Mouse (Mus musculus) myocyte (in vitro differentiated cells): ENCODE measurements around the gene Rffl.

Experiments used
- CEBPB ChIP-seq: IDR thresholded peaks from 2 replicates; pipeline ENCODE4 v1.6.1; 2011; ENCODE audit warnings: mild to moderate bottlenecking, moderate library complexity; ENCODE audit not compliant: poor library complexity, insufficient read depth, severe bottlenecking
- MYOG ChIP-seq, 3 experiments: IDR thresholded peaks; one replicate each; pipeline ENCODE4 v1.6.1; 2011; ENCODE audit warnings: control low read depth in 2 of 3, low read depth in 2 of 3, mild to moderate bottlenecking in 2 of 3; ENCODE audit not compliant: insufficient read length in 2 of 3, control insufficient read depth in 1 of 3, insufficient read depth in 1 of 3

GRCm38 (mm10) chr11:82901606-82902310 is 30.7 kb upstream of the Rffl start:
- TF ChIP-seq CEBPB, result no peak
- TF ChIP-seq MYOG (IDR thresholded peaks at IDR 0.05; ENCODE audit: control insufficient read depth in 1 of 3, insufficient read depth in 1 of 3, insufficient read length in 2 of 3, low read depth in 2 of 3), result peak in 2 of 3 experiments; percentile 67 to 93
